Mouse (Mus musculus): ENCODE data around the gene Rdh5.

Gene Rdh5

DNA sequence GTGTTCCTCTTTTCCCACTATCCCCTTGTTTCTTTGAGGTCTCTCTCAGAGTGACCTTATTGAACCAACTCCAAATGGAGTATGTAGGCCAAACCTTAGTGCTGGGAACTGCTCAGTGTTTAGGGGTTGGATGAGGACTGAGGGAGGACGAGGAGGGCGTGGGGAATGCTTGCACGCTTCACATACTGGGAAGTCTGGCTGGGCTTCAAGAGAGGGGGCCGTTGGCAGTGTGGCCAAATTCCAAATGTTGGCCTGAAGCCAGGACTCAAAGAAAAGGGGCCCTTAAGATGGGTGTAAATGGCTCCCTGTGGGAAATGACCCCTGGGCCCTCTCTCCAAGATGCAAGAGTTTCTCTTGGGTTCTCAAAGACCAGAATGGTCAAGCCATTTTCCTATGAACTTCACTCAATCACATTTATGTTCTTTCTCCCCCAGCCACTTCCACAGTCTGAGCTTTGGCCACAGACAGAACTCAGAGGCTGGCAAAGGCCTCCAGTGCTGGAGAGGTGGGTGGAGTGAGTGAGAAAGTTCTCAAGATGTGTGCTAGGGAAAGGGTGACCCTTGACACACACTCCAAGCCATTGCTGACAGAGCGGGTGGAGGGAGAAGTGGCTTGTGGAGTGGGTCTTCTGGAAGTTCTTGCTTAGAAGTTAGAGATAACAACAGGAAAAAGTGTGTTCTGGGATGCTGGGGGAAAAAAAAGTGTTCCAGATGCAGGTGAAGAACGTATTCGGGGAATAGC lies 7.1 kb upstream of the Rdh5 start:
- no peak for DNase-seq (ENCODE audit: low spot score in 2 of 2)

DNA sequence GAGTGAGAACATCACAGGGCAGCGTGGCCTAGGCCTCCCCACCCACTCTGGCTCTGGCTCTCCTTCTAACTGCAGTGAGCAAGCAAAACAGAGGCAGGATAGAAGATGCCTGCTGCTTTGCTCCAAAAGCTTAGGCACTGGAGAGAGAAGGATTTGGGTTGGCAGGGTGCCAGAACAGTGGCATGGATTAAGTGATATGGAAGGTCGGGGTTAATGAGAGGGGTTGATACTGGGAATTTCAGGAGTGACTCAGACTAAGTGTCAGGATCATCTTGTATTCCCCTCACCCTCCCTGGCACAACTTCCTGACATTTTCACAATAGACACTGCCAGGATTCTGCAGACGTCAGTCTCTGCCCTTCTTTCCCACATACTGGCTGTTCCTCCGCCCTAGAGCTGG lies 5.7 kb upstream of the Rdh5 start:
- DNase-seq (ENCODE audit: low spot score in 2 of 2), result no peak

DNA sequence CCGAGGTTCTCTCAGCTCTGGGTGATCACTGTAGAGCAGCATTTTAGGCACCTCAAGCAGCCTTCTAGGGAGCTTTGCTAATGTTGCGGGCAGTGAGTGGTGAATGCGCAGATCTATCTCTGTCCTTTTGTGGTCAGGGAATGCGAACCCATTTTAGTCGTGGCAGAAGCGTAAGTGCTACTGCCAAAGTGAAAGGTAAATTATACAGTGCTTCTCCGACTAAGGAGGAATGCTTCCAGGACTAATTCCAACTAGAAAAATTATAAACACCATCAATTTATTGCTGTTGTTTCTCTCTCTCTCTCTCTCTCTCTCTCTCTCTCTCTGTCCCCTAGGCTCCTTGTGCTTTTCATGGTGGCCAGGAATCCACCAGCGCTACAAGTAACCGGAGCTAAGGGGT lies 1.2 kb upstream of the Rdh5 start, which contains the start of gene Bloc1s1:
TSS of gene Bloc1s1 (minus strand) at position 101 of the 400 bp plus-strand sequence.
- DNase-seq (ENCODE audit: low spot score in 2 of 2), result no peak

GRCm38 (mm10) chr10:128923013-128923691 lies 464 bp upstream of the Rdh5 start:
- DNase-seq (ENCODE audit: low spot score in 2 of 2), result peak; percentile 90

DNA sequence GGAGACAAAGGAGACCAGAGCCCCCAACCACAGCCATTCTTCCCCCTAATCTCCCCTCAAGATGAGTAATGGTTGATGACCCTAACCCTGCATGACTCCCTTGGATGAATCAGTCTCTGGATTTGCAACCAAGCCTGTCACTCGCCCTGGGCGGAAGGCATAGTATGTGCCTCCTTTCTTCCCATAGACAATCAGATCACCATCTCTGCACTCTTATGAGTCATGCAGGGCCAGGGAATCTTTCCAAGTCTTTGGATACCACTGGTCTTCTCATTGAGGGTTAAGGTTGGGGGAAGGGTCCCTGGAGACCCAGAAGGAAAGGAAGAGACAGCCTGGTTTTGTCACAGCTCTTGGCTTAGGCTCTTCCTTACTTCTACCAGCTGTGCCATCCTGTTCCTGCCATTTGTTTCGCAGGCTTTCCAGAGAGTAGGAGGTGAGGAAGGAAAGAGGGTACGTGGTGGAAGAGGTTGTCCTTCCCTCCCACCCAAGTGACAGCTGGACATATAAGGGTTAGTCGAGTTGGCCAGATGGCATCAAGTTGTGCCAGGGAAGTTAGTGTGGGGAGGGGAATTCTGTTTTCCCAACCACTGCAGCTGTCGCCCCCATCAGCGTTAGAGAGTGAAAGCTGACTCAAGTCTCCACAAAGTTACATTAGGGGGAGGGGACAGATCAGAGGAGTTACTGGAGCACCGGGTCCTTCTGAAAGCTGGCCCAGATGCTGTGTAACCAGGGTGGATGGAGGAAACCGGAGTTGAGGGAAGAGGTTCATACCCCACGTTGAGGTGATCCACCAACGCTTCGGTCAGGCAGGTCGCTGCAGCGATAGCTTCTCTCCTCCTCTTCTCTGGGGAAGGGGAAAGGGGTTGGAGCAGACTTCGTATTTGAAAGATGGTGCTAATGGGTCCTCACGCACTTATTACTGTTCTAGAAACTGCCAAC lies 536 bp downstream of the Rdh5 start:
- no peak for DNase-seq (ENCODE audit: low spot score in 2 of 2)

- no peak for DNase-seq (ENCODE audit: low spot score in 2 of 2)
Measured at GRCm38 (mm10) chr10:128921251-128921650, 1.4 kb downstream of the Rdh5 start.

GRCm38 (mm10) chr10:128920736-128921161 lies 1.9 kb downstream of the Rdh5 start:
- DNase-seq (ENCODE audit: low spot score in 2 of 2), result no peak

GRCm38 (mm10) chr10:128919966-128920365 lies 2.7 kb downstream of the Rdh5 start:
- no peak for DNase-seq (ENCODE audit: low spot score in 2 of 2)

- no peak for DNase-seq (ENCODE audit: low spot score in 2 of 2)
Measured at GRCm38 (mm10) chr10:128919203-128919631, 3.5 kb downstream of the Rdh5 start.

- DNase-seq (ENCODE audit: low spot score in 2 of 2), result no peak
Measured at GRCm38 (mm10) chr10:128918246-128918645, 4.4 kb downstream of the Rdh5 start.

DNA sequence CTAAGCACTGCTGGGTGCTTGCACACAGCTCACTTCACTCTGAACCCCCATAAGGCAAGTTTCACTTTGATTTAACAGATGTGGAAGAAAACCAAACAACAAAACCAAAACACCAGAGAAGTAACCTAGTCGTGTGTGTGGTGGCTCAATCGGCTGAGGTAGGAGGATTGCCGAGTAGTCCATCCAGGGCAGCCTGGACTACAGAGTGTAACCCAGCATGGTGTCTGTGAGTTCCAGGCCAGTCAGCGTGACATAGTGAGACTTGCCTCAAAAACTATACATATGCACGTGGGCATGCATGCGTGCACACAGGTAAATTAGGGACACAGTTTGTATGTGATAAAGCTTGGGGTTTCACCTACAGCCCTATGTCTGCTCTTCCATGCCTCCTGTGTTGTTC lies 5.3 kb downstream of the Rdh5 start:
- DNase-seq (ENCODE audit: low spot score in 2 of 2), result no peak

- DNase-seq (ENCODE audit: low spot score in 2 of 2), result no peak
Measured at GRCm38 (mm10) chr10:128916665-128917064, 6.0 kb downstream of the Rdh5 start.

DNA sequence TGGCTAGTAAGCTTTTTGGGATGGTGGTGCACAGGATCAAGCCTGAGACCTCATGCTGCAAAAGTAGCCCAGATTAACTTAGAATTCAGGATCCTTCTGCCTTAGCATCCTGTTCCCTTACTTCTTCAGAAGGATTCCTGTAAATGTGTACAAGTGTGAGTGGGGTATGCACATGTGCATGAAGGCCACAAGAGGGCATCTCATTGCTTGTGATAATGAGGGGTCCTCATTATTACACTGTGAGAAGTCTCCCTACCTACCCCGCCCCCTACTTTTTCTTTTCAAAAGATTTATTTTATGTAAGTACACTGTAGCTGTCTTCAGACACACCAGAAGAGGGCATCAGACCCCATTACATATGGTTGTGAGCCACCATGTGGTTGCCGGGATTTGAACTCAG lies 7.1 kb downstream of the Rdh5 start:
- no peak for DNase-seq (ENCODE audit: low spot score in 2 of 2)

DNA sequence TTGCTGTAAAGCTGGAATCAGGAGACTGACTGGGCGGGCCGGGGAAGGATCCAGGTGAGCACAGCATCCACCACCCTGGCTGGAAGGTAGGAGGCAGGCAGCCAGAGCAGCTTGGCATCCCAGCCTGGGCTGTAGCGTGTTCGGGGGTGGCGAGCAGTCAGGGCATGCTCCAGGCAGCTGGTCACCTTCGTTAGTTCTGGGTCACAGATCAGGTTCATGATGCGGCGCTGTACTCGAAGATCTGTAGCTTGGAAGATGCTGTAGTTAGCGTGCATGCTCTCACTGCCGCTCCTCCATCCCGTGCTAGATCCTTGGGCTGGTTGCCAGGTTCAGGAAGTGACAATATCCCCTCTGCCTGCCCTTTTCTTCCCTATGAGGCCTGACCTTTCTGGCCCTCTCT lies 9.0 kb downstream of the Rdh5 start:
- no peak for DNase-seq (ENCODE audit: low spot score in 2 of 2)

GRCm38 (mm10) chr10:128913219-128913618 lies 9.5 kb downstream of the Rdh5 start:
- peak; percentile 76 to 86 for DNase-seq (ENCODE audit: low spot score in 2 of 2)

GRCm38 (mm10) chr10:128912791-128913190 lies 9.9 kb downstream of the Rdh5 start:
- no peak for DNase-seq (ENCODE audit: low spot score in 2 of 2)

DNA sequence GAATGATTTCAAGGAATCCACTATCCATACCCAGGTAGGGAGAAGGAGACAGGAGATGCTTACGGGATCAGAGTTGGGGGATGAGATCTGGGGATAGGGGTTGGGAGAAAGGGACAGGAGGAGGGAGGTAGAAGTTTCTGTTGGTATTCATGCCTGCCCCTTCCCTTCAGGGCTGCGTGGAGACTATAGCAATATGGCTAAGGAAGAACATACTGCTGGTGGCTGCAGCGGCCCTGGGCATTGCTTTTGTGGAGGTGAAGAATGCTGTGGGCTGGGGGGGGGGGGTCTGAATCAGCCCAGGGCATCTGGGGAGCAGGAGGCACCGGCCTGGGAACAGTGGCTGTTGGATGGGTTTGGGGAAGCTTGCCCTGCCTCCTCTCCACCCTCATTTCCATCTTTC lies 10.4 kb downstream of the Rdh5 start:
- no peak for DNase-seq (ENCODE audit: low spot score in 2 of 2)

GRCm38 (mm10) chr10:128911430-128911829 lies 11.3 kb downstream of the Rdh5 start:
- no peak for DNase-seq (ENCODE audit: low spot score in 2 of 2)

GRCm38 (mm10) chr10:128910066-128910841 lies 12.4 kb downstream of the Rdh5 start:
- DNase-seq (ENCODE audit: low spot score in 2 of 2), result peak in 1 of 2 experiments; percentile 57

DNA sequence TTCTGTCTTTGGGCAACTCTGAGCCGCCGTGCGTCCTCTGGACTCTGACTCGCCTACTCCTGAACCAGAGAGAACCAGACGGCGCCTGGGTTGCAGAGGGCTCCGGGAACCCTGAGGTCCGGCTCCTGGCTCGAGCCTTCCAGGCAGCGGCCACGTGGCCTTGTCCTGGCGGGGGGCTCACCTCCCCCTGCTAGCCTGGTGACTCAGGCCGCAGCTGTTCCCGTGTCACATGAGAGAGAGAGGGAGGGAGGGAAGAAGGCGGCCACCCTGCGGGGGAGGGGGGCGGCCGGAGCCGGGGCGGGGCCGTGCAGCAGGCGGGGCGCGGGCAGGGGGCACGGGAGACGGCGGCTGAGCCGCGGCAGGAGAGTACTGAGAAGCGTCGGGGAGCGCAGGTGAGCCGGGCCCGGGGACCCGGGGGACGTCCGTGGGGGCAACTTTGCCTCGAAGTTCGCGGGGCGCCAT lies 13.1 kb downstream of the Rdh5 start:
- peak; percentile 53 to 63 for DNase-seq (ENCODE audit: low spot score in 2 of 2)

GRCm38 (mm10) chr10:128908778-128909448 lies 13.8 kb downstream of the Rdh5 start:
- DNase-seq (ENCODE audit: low spot score in 2 of 2), result no peak
